Mouse (Mus musculus) limb, embryonic 15.5 days (tissue): ENCODE data around the gene Phf2. TPM values are rescaled to one million over a fixed set of nuclear protein-coding genes. Genes with fewer than 3 reads are reported as not detected.

Source experiments
- ATAC-seq: fragments of 200-750 bp; cut with Nextera tagmentation; 2 replicates; pipeline ENCODE4 v1.8.0; 2017; ENCODE audit warnings: low read depth, moderate TSS enrichment; ENCODE audit not compliant: insufficient number of reproducible peaks, low FRiP score, low TSS enrichment
- H3K27ac ChIP-seq: fragments of 300-500 bp; sonication (generic); 2 replicates; pipeline ENCODE4 v1.5.1; 2015; ENCODE audit warnings: moderate library complexity, mild to moderate bottlenecking, inconsistent platforms
- H3K27me3 ChIP-seq: fragments of 300-500 bp; sonication (generic); 2 replicates; pipeline ENCODE4 v1.6.1; 2015; ENCODE audit warnings: inconsistent platforms
- H3K36me3 ChIP-seq: fragments of 300-500 bp; sonication (generic); 2 replicates; pipeline ENCODE4 v1.6.1; 2015; ENCODE audit warnings: inconsistent platforms
- H3K4me1 ChIP-seq: fragments of 300-500 bp; sonication (generic); 2 replicates; pipeline ENCODE4 v1.6.1; 2015; ENCODE audit warnings: inconsistent platforms
- H3K4me2 ChIP-seq: fragments of 300-500 bp; sonication (generic); 2 replicates; pipeline ENCODE4 v1.6.1; 2015; ENCODE audit warnings: mild to moderate bottlenecking, inconsistent platforms
- H3K4me3 ChIP-seq: fragments of 300-500 bp; sonication (generic); 2 replicates; pipeline ENCODE4 v1.5.1; 2015; ENCODE audit warnings: mild to moderate bottlenecking, inconsistent platforms
- H3K9ac ChIP-seq: fragments of 300-500 bp; sonication (generic); 2 replicates; pipeline ENCODE4 v1.6.1; 2015; ENCODE audit warnings: inconsistent platforms
- H3K9me3 ChIP-seq: fragments of 300-500 bp; sonication (generic); 2 replicates; pipeline ENCODE4 v1.6.1; 2016; ENCODE audit warnings: inconsistent platforms
- WGBS: fragments of 180-500 bp; shearing (Covaris S2); methylation state at CpG from one replicate; pipeline ENCODE4 v1.1.7; 2015; 5-methylcytosine and 5-hydroxymethylcytosine counted together
- polyA plus RNA-seq: library from polyadenylated mRNA; unstranded; fragments of >200 nt; fragmentation: Nextera tagmentation; extraction: Ambion mirVana; gene quantifications from 2 replicates; pipeline ENCODE4 v1.2.1, GENCODE M21; 2015

Gene Phf2
- polyA plus RNA-seq = 7.7 and 8.5 TPM in 2 replicates

DNA sequence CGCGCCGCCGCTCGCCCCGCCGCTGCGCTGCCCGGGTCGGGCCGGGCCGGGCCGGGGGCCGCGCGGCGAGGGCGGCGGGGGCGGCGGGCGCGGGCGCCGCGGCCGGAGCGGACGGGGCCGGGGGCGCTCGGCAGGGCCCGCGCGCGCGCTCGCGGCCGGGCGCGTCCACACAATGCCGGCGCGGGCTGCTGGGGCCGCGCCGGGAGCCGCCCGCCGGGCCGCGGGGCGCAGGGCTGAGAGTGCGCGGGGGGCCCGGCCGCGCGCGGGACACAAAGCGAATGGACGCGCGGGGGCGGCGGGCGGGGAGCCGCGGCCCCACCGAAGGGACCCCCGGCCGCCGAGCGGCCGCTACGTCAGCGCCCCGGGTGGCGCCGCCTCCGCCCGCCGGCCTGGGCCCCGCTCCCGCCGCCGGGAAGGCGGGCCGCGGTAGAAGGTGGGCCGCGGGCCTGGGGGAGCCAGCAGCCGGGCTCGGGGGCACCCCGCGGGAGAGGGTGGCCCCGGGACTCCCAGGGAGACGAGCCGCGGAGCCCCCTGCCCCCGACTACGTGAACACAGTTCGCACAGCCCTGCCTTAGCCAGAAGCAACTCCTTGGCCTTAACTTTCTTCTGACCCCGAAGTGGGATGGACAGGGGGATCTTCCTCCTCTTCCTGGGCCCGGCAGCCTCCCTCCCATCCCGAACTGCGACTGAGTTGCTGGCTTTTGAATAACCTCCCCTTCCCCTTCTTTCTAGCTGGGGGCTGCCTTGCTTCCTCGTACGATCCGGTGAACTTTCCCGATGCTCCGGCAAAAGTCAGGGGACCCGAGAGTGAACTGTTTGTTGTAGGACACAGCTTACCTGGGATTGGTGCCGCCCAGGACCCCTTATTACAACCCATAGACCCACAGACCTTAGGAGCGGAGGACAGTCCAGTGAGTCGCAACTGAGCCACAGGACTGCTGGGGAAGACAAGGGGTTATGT, at the start of gene Phf2:
Phf2 (minus strand) TSS at position 349 of the 961 bp plus-strand sequence.
- Histone ChIP-seq H3K27ac (peak within 1 kb of the TSS; percentile 92), H3K27me3 (no peaks in the 10 kb centered on the region), H3K4me1 (peaks cover 44% of the 10 kb centered on the region), H3K9me3 (no peaks in the 10 kb centered on the region), H3K36me3 (peaks cover 3% of the 10 kb centered on the region), H3K4me3 (peak within 1 kb of the TSS; percentile 84), H3K4me2 (peak within 1 kb of the TSS; percentile 74), H3K9ac (peak within 1 kb of the TSS; percentile 95)
- ATAC-seq = peak; percentile 46; the same call in 1 of the 2 replicates
- WGBS = under 1% methylated on average over 84 of the region's 117 CpGs

DNA sequence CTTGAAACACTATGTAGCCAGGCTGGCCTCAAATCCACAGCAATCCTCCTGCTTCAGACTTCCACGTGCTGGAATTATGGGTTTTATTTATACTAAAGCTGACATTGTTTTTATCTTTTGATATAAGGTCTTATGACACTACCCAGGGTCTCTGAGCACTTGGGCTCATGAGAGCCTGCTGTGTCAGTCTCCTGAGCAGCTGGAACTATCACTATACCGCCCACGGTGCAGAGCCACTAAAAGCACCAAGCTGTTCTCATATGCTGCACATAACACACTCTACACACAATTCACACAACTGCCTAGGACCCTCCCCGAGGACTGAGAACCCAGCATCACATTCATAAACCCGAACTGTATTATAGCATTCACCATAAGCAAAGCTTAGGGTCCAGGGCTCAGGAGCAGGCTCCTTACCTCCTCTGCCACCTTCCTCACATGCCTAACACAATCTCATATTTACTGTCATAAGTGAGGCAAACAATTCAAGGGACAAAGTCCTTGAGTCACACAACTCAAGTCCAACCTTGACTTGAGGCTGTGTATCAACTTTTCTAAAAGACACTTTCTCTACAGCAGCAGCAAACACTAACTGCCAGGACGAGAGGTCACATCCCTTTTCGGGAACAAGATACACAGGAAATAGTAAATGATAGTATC, 49.0 kb upstream of the Phf2 start:
- Histone ChIP-seq H3K27me3 (no peaks in the 10 kb centered on the region), H3K4me3 (no peak overlapping the region), H3K9ac (no peak overlapping the region), H3K9me3 (no peaks in the 10 kb centered on the region), H3K4me2 (no peak overlapping the region), H3K27ac (no peak overlapping the region), H3K36me3 (peaks cover 68% of the 10 kb centered on the region), H3K4me1 (no peaks in the 10 kb centered on the region)
- no peak for ATAC-seq
- WGBS = 83% methylated on average over 7 of the region's 7 CpGs

DNA sequence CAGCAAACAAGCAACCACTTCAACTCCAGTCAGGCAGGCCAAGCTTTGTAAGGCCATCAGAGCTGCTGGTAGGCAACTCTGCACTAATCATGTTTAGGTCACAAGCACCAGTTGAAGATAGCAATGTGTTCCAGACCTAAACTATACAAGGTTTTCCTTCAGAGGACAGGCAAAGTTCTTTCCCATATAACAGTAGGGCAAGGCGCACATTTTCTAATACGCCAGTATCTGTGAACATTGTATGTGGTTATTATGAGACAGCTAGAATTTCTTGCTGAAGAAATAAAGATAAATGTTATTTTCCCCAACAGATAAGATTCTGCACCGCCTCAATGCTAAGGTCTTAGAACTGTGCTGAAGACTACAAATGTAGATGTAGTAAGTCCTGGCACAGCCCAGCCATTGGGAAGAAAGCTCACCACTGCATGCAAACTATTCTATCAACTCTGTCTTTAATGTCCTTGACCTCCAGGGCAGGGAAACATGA, 46.2 kb upstream of the Phf2 start:
- Histone ChIP-seq H3K27ac (no peak overlapping the region), H3K9ac (no peak overlapping the region), H3K4me1 (no peaks in the 10 kb centered on the region), H3K4me3 (no peak overlapping the region), H3K27me3 (no peaks in the 10 kb centered on the region), H3K9me3 (no peaks in the 10 kb centered on the region), H3K36me3 (peaks cover 76% of the 10 kb centered on the region), H3K4me2 (no peak overlapping the region)
- ATAC-seq = no peak
- WGBS = 97% methylated on average over 3 of the region's 3 CpGs

DNA sequence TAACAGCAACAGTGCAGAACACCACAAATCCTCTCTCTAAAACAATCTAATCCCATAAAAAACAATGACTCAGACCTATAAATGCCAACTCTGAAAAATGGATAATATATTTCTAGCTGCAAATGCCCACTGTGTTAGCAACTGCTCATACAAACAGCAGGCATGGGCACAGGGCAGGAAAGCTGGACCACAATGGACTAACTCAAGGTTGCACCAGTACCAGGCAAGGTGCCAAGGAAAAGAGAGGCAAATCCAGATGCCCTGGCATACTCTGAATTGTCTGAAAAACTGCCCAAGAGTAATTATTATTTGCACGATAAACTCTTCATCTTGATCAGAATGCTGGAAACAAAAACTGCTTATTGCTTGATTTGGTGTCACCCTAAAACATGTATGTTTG, 42.8 kb upstream of the Phf2 start:
- H3K4me2 ChIP-seq = no peak overlapping the region
- peaks cover 66% of the 10 kb centered on the region for H3K36me3 ChIP-seq
- H3K4me3 ChIP-seq = no peak overlapping the region
- H3K27me3 ChIP-seq = no peaks in the 10 kb centered on the region
- no peak overlapping the region for H3K9ac ChIP-seq
- H3K9me3 ChIP-seq = no peaks in the 10 kb centered on the region
- no peak for ATAC-seq
- H3K4me1 ChIP-seq = no peaks in the 10 kb centered on the region
- 76% methylated on average over 1 of the region's 1 CpGs for WGBS
- no peak overlapping the region for H3K27ac ChIP-seq

DNA sequence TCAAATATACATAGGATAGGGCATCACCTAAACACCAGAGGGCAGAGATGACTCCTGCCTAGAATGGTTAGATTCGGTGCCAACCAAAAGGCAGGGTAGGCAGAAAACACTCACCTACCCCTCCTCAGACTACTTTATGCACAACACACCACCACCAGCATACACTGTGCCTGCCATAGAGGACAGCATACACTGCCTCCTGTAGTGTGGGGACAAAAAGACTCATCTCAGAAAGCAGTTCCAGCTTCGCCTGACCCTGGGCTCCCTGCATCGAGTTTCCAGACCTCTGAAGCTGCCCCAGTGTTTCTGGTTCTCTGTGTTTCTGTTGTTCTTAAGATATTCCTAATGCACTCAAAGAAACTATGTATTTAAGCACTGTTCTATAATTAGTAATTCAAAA, 42.2 kb upstream of the Phf2 start:
- H3K36me3 ChIP-seq = peaks cover 71% of the 10 kb centered on the region
- H3K9me3 ChIP-seq = no peaks in the 10 kb centered on the region
- no peaks in the 10 kb centered on the region for H3K27me3 ChIP-seq
- H3K4me3 ChIP-seq = no peak overlapping the region
- H3K27ac ChIP-seq = no peak overlapping the region
- no peak for ATAC-seq
- WGBS = 83% methylated on average over 3 of the region's 3 CpGs
- H3K4me1 ChIP-seq = no peaks in the 10 kb centered on the region
- no peak overlapping the region for H3K9ac ChIP-seq
- H3K4me2 ChIP-seq = no peak overlapping the region

DNA sequence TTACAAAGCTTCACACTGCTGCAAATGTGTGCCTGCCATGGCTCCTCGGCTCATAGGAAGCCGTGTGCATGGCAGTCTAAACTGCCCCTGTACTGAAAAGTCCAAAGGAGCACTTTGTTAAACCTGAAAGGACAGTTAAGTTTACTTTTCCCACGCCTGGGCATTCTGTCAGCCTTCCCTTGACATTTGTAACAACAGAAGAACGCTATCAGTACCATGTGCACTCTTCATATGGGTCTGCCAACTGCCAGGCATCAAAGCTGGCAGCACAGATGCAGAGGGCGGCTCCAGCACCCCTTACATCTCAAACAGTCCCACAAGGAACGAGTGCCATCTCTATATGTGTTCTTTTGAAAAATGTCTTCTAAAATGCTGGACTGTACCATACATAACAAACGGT, 40.5 kb upstream of the Phf2 start:
- ATAC-seq = no peak
- Histone ChIP-seq H3K4me3 (no peak overlapping the region), H3K36me3 (peaks cover 69% of the 10 kb centered on the region), H3K27ac (no peak overlapping the region), H3K27me3 (no peaks in the 10 kb centered on the region), H3K9ac (no peak overlapping the region), H3K4me1 (no peaks in the 10 kb centered on the region), H3K4me2 (no peak overlapping the region), H3K9me3 (no peaks in the 10 kb centered on the region)
- 87% methylated on average over 7 of the region's 7 CpGs for WGBS

DNA sequence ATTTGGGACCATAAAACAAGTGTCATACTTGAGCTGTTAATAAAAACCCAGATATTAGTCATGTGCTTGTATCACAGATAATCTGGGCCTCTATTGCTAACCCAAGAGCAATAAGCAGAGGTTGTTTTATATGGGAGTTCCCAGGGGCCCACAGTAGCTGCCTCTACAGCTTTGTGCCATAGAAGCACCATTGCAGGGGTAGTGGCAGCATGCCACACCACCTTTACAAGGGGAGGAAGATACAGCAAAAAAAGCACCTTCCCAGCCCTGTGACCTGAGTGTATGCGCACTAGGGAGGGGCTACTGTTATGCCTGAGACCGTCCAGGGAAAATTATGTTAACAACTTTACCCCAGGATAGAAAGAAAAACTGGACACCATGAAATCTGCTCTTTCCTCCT, 34.5 kb upstream of the Phf2 start:
- Histone ChIP-seq H3K36me3 (peaks cover 64% of the 10 kb centered on the region), H3K27me3 (no peaks in the 10 kb centered on the region), H3K4me1 (no peaks in the 10 kb centered on the region), H3K4me2 (no peak overlapping the region), H3K27ac (no peak overlapping the region), H3K9me3 (no peaks in the 10 kb centered on the region), H3K9ac (no peak overlapping the region), H3K4me3 (no peak overlapping the region)
- WGBS = 91% methylated on average over 2 of the region's 2 CpGs
- no peak for ATAC-seq

DNA sequence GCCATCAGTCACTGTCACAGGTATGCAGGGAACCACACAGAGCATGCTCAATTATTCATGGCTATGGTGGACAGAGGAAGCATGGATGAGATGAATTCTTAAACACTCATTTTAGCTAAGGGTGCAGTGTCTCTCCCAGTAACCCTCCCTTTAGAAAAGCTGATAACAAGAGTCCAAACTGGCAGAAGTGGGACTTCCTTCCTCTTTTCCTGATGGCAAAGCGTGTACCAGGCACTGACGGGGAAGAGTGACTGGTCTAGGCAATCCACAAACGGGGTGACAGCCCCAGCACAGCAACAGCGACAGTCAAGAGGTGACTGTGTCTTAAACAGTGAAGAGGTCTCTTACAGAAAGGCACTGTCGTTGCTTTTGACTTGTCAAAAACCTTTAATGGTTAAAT, 24.5 kb upstream of the Phf2 start:
- Histone ChIP-seq H3K4me2 (no peak overlapping the region), H3K36me3 (peaks cover 78% of the 10 kb centered on the region), H3K27ac (no peak overlapping the region), H3K4me1 (no peaks in the 10 kb centered on the region), H3K27me3 (no peaks in the 10 kb centered on the region), H3K9ac (no peak overlapping the region), H3K4me3 (no peak overlapping the region), H3K9me3 (no peaks in the 10 kb centered on the region)
- no peak for ATAC-seq
- 88% methylated on average over 5 of the region's 5 CpGs for WGBS

DNA sequence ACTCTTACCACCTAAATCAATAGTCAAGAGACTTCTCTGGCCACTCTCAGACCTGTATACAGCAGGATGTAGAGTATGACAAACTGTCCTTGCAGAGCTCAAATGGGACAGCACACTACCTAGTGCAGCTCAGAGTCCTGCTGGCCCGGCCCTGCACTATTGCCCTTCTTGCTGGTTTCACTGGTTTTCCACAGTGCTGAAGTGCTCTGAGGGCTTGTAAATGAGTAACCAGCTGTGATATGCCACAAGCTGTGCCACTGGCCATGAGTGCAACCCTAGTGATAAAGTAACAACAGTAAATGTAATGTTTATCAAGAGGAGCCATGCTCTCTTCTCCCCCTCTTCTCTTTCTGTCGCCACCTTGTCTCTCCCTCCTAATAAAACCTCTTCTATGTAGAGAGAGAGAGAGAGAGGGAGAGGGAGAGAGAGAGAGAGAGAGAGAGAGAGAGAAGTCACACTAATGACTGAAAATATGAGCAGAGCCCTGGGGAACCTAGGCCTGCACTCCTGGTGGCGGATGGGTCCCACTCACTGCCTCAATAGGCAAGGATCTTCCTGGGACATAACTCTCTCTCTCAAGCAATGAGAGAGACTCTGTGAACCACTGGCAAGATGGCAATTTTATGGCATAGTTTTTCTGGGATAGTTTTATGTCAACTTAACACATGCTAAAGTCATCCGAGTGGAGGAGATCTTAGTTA, 19.5 kb upstream of the Phf2 start:
- 81% methylated on average over 4 of the region's 4 CpGs for WGBS
- Histone ChIP-seq H3K9ac (no peak overlapping the region), H3K4me2 (no peak overlapping the region), H3K36me3 (peaks cover 83% of the 10 kb centered on the region), H3K4me1 (no peaks in the 10 kb centered on the region), H3K4me3 (no peak overlapping the region), H3K9me3 (no peaks in the 10 kb centered on the region), H3K27ac (no peak overlapping the region), H3K27me3 (no peaks in the 10 kb centered on the region)
- no peak for ATAC-seq

DNA sequence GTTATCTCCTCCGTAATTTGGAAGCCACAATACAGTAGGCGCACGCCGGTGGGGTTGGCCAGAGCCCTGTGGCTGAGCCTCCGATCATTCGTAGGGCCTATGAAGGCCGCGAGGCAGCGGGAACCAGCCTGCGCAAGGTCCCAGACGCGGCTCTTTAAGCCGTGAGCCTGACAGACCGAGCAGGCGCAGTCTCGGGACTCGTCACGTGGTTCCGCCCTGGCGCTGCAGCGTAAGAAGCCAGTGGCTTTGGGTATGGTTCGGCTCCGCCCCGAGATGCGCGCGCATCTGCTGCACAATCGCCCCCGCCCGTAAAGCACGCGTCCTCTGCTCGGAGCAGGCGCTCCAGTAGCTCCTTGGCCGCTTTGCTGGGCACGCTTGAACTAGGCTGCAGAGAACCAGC, 7.6 kb upstream of the Phf2 start:
- Histone ChIP-seq H3K27me3 (no peaks in the 10 kb centered on the region), H3K4me1 (peaks cover 7% of the 10 kb centered on the region), H3K4me3 (peak overlapping the region; percentile 41), H3K9ac (peak overlapping the region; percentile 46), H3K9me3 (no peaks in the 10 kb centered on the region), H3K4me2 (peak overlapping the region; percentile 67), H3K27ac (peak overlapping the region; percentile 87), H3K36me3 (peaks cover 37% of the 10 kb centered on the region)
- 0% methylated on average over 36 of the region's 36 CpGs for WGBS
- ATAC-seq = peak; percentile 98

DNA sequence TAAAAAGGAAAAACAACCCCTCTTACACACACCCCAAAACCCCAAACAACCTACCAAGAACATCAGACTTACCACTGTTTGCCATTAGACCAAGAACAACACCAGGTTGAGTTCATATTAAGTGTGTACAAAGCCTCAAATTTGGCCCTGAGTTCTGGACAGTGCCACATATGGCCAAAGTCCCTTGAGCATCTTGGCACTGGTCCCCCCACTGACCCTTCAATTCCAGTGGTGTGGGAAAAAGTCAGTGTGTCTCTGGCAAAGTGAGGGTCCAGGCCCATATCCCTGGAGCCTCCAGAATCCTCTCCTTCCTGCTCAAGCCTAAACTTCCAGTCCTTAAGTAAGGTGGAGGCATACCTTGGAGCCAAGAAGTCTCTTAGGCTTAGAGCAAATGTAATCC, 6.9 kb upstream of the Phf2 start:
- no peaks in the 10 kb centered on the region for H3K9me3 ChIP-seq
- peak overlapping the region; percentile 46 for H3K9ac ChIP-seq
- no peak for ATAC-seq
- H3K36me3 ChIP-seq = peaks cover 32% of the 10 kb centered on the region
- H3K27ac ChIP-seq = peak overlapping the region; percentile 87
- H3K4me2 ChIP-seq = peak overlapping the region; percentile 67
- H3K4me1 ChIP-seq = peaks cover 11% of the 10 kb centered on the region
- no peaks in the 10 kb centered on the region for H3K27me3 ChIP-seq
- peak overlapping the region; percentile 41 for H3K4me3 ChIP-seq
